ENCODE assay signal across 32 mouse cellular contexts in the genomic region with DNA sequence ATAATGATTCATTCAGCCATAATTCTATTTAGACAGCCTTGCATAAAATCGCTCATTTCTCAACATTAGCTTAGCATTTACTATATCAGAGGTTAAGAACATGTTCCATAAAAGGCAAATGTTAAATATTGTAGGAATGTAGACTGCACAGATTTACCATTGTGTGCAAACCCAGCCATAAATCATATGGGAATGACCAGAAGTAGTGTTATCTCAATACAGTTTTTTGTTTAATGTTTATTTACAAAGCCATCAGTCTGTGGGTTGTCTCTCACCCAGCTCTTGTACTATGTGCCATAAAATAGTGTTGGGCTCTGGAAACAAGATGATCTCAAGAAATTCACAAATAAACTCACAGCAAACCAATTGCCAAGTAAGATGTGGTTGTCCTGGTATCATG.
"Had no signal": no experiment of that assay in that cellular context is flagged by ENCODE, and none has a peak within 500 bp of the region (broad histone marks: within the 10 kb centered on the region; RNA-seq: fewer than 3 reads in every experiment).

No protein-coding gene starts in this region.

- ATAC-seq: liver, embryonic 12.5 days; liver, postnatal 0 days; lung, postnatal 0 days; midbrain, embryonic 13.5 days; midbrain, embryonic 15.5 days; midbrain, embryonic 16.5 days had no signal

- H3K27me3 ChIP-seq: limb, embryonic 12.5 days; limb, embryonic 13.5 days; limb, embryonic 15.5 days; liver, embryonic 12.5 days; liver, embryonic 13.5 days; liver, embryonic 15.5 days; lung, embryonic 15.5 days; megakaryocyte, embryonic 14.5 days; midbrain, embryonic 12.5 days; midbrain, embryonic 13.5 days; midbrain, embryonic 15.5 days; neural tube, embryonic 12.5 days had no signal

- H3K27ac ChIP-seq: limb, embryonic 10.5 days; limb, embryonic 12.5 days; limb, embryonic 13.5 days; limb, embryonic 15.5 days; liver, embryonic 12.5 days; liver, embryonic 13.5 days; liver, embryonic 14.5 days; liver, embryonic 15.5 days; lung, embryonic 15.5 days; macrophage; midbrain, embryonic 10.5 days; midbrain, embryonic 12.5 days; midbrain, embryonic 13.5 days; midbrain, embryonic 15.5 days; neural tube, embryonic 12.5 days had no signal

- H3K9me3 ChIP-seq: limb, embryonic 10.5 days; limb, embryonic 12.5 days; limb, embryonic 13.5 days; limb, embryonic 15.5 days; liver, embryonic 12.5 days; liver, embryonic 13.5 days; liver, embryonic 15.5 days; lung, embryonic 15.5 days; megakaryocyte, embryonic 14.5 days; midbrain, embryonic 10.5 days; midbrain, embryonic 12.5 days; midbrain, embryonic 13.5 days; midbrain, embryonic 15.5 days; neural tube, embryonic 12.5 days had no signal

- H3K9ac ChIP-seq: limb, embryonic 12.5 days; limb, embryonic 13.5 days; limb, embryonic 15.5 days; liver, embryonic 12.5 days; liver, embryonic 13.5 days; liver, embryonic 14.5 days; liver, embryonic 15.5 days; liver, postnatal 0 days; lung, embryonic 14.5 days; lung, embryonic 15.5 days; midbrain, embryonic 12.5 days; midbrain, embryonic 13.5 days; midbrain, embryonic 15.5 days; neural tube, embryonic 12.5 days had no signal

- H3K4me3 ChIP-seq: limb, embryonic 10.5 days; limb, embryonic 12.5 days; limb, embryonic 13.5 days; limb, embryonic 15.5 days; liver, embryonic 12.5 days; liver, embryonic 13.5 days; liver, embryonic 15.5 days; lung, embryonic 15.5 days; megakaryocyte, embryonic 14.5 days; midbrain, embryonic 10.5 days; midbrain, embryonic 12.5 days; midbrain, embryonic 13.5 days; midbrain, embryonic 15.5 days; myocyte; neural tube, embryonic 12.5 days had no signal

- DNase-seq: left cerebral cortex, postnatal 4 days; liver; liver, embryonic 13.5 days; liver, postnatal 0 days; lung, adult 18-20 months; lung, adult 2 months; lung, embryonic 14.5 days; lung, postnatal 10 days; lung, postnatal 14 days; lung, postnatal 36 days; lung, postnatal 4 days; midbrain, embryonic 14.5 days had no signal

- H3K4me2 ChIP-seq: limb, embryonic 12.5 days; limb, embryonic 13.5 days; limb, embryonic 15.5 days; liver, embryonic 11.5 days; liver, embryonic 12.5 days; liver, embryonic 13.5 days; liver, embryonic 15.5 days; lung, embryonic 14.5 days; lung, embryonic 15.5 days; midbrain, embryonic 11.5 days; midbrain, embryonic 12.5 days; midbrain, embryonic 13.5 days; midbrain, embryonic 15.5 days; neural tube, embryonic 12.5 days had no signal

- H3K4me1 ChIP-seq: limb, embryonic 12.5 days; limb, embryonic 13.5 days; limb, embryonic 15.5 days; lung, embryonic 15.5 days; midbrain, embryonic 12.5 days; midbrain, embryonic 13.5 days; midbrain, embryonic 15.5 days; neural tube, embryonic 12.5 days had no signal

- H3K36me3 ChIP-seq: limb, embryonic 10.5 days; limb, embryonic 12.5 days; limb, embryonic 13.5 days; limb, embryonic 15.5 days; liver, embryonic 12.5 days; liver, embryonic 13.5 days; liver, embryonic 15.5 days; lung, embryonic 15.5 days; midbrain, embryonic 10.5 days; midbrain, embryonic 12.5 days; midbrain, embryonic 13.5 days; midbrain, embryonic 15.5 days; neural tube, embryonic 12.5 days had no signal
